ENCODE assay signal across 19 mouse cellular contexts in the genomic region with DNA sequence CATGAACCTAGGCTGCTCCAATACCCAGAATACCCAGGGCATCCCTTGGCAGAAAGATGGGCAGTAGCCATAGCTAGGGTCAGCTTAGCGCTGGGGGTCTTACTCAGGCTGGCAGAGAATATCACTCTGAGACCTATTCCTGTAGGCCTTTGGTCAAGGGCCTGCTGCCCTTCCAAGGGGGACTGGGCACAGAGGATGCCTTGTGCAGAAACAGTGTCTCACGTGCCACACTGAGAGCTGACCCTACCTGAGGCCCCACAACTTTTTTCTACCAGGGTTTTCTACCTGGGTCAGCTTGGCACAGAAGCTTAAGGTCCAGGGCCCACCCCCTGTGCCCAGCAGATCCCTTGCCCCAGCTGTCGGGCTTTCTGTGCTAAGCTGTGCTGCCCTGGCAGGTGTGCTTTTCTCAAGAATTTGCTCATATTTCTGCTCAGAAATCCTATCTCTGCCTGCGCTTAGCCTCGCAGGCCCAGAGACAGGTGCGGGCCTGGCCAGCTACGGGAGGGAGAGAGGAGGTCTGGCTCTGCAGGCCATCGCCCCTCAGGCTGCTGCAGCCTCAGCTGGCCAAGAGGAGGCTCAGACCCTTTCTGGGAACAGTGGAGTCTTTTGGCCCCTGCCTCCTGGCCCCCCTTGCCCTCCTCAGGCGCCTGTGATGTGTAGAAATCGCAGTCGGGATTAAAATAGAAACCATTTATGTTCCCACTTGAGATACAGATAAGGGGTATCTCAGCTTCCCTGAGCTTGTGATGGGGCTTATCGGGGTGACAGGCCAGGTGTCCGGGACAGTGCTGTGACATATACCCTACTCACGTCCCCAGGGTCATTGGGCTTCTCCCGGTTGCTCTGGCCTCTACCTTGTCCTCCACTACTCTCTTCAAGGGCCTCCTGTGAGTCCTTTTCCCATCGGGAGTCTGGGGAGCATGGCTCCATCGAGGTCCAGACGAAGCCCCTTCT. TPM values are rescaled to one million over a fixed set of nuclear protein-coding genes. Genes with fewer than 3 reads are reported as not detected.
DNase-seq lines count a peak whose midpoint lies in the region; ATAC-seq and TF ChIP-seq lines count a peak whose summit lies in the region.
"Had no signal": no experiment of that assay in that cellular context is flagged by ENCODE, and none has a peak within 500 bp of the region (broad histone marks: within the 10 kb centered on the region; RNA-seq: fewer than 3 reads in every experiment).

No protein-coding gene starts in this region.

- 0 out of 2 replicates have a peak overlapping the region, but pooled peaks have one; percentile 4 for H3K9ac ChIP-seq in limb, embryonic 12.5 days (replicated peaks)
- peak overlapping the region; percentile 65 for H3K9ac ChIP-seq in heart, embryonic 16.5 days (ENCODE audit: low read length)
- H3K9ac ChIP-seq: embryonic facial prominence, embryonic 13.5 days; limb, embryonic 15.5 days; neural tube, embryonic 12.5 days had no signal

- WGBS in limb, embryonic 12.5 days: 87% methylated on average over 18 of the region's 18 CpGs
- 90% methylated on average over 18 of the region's 18 CpGs for WGBS in limb, embryonic 10.5 days
- 50% methylated on average over 18 of the region's 18 CpGs for WGBS in heart, embryonic 16.5 days

- intact Hi-C loops in left cerebral cortex, adult 2 months (cut with DNase I): no loop called here

- H3K4me2 ChIP-seq in limb, embryonic 12.5 days: no peak overlapping the region
- peak overlapping the region; percentile 79 for H3K4me2 ChIP-seq in heart, embryonic 16.5 days (ENCODE audit: low read depth, low read length)
- H3K4me2 ChIP-seq: embryonic facial prominence, embryonic 13.5 days; limb, embryonic 15.5 days; neural tube, embryonic 12.5 days had no signal

- ATAC-seq in limb, embryonic 12.5 days (ENCODE audit: insufficient number of reproducible peaks, insufficient read depth, low FRiP score, low TSS enrichment, low read depth): no peak
- peak; percentile 24 for ATAC-seq in heart, embryonic 16.5 days (replicated peaks; ENCODE audit: extremely low read depth, insufficient read depth, low FRiP score)
- no peak for ATAC-seq in inflammation-experienced regulatory T-cells, adult 6 months
- ATAC-seq: hindbrain, postnatal 0 days had no signal

- H3K9me3 ChIP-seq in limb, embryonic 12.5 days: no peaks in the 10 kb centered on the region
- H3K9me3 ChIP-seq in limb, embryonic 10.5 days (replicated peaks): no peaks in the 10 kb centered on the region
- no peaks in the 10 kb centered on the region for H3K9me3 ChIP-seq in heart, embryonic 16.5 days (replicated peaks; ENCODE audit: control insufficient read depth, low read length)
- H3K9me3 ChIP-seq: embryonic facial prominence, embryonic 13.5 days; limb, embryonic 15.5 days; neural tube, embryonic 12.5 days had no signal

- H3K4me1 ChIP-seq in limb, embryonic 12.5 days (replicated peaks): peaks cover 39% of the 10 kb centered on the region
- H3K4me1 ChIP-seq in limb, embryonic 10.5 days: peaks cover 39% of the 10 kb centered on the region
- H3K4me1 ChIP-seq in heart, embryonic 16.5 days (ENCODE audit: control insufficient read depth, insufficient read depth, low read length): peaks cover 61% of the 10 kb centered on the region

- no peak for TF ChIP-seq CTCF in left cerebral cortex, adult 2 months (IDR thresholded peaks at IDR 0.05)

- no peak for DNase-seq in limb, embryonic 10.5 days (ENCODE audit: low spot score)
- peak; percentile 69 to 83 for DNase-seq in heart, adult 18-20 months
- DNase-seq in heart, adult 8-10 months (ENCODE audit: low spot score): peak; percentile 66
- no peak for DNase-seq in left cerebral cortex, adult 2 months (ENCODE audit: extremely low spot score in 1 of 2, low spot score in 2 of 2)
- DNase-seq: adrenal gland, postnatal 36 days; cerebellum, adult 2 months; kidney, adult 18-20 months; kidney, postnatal 10 days; right cerebral cortex, postnatal 14 days; thymus, postnatal 36 days had no signal

- peaks cover 32% of the 10 kb centered on the region for H3K27me3 ChIP-seq in limb, embryonic 12.5 days
- H3K27me3 ChIP-seq in limb, embryonic 10.5 days (ENCODE audit: low read depth, poor library complexity, severe bottlenecking): peaks cover 25% of the 10 kb centered on the region
- H3K27me3 ChIP-seq in heart, embryonic 16.5 days (ENCODE audit: control insufficient read depth, insufficient read depth, low read length): no peaks in the 10 kb centered on the region

- H3K36me3 ChIP-seq in limb, embryonic 12.5 days: peaks cover 64% of the 10 kb centered on the region
- H3K36me3 ChIP-seq in limb, embryonic 10.5 days: peaks cover 65% of the 10 kb centered on the region
- peaks cover 33% of the 10 kb centered on the region for H3K36me3 ChIP-seq in heart, embryonic 16.5 days (ENCODE audit: control insufficient read depth, insufficient read depth)

- no peak overlapping the region for H3K4me3 ChIP-seq in limb, embryonic 12.5 days (replicated peaks)
- H3K4me3 ChIP-seq in limb, embryonic 10.5 days: no peak overlapping the region
- no peak overlapping the region for H3K4me3 ChIP-seq in heart, embryonic 16.5 days (ENCODE audit: low read length)
- no peak overlapping the region for H3K4me3 ChIP-seq in left cerebral cortex, adult 2 months
- H3K4me3 ChIP-seq: embryonic facial prominence, embryonic 13.5 days; layer of hippocampus, adult 2 months; limb, embryonic 15.5 days; neural tube, embryonic 12.5 days had no signal

- H3K27ac ChIP-seq in limb, embryonic 12.5 days: 0 out of 2 replicates have a peak overlapping the region, but pooled peaks have one; percentile 29
- no peak overlapping the region for H3K27ac ChIP-seq in limb, embryonic 10.5 days
- peak overlapping the region; percentile 98 for H3K27ac ChIP-seq in heart, embryonic 16.5 days (ENCODE audit: low read length)
- H3K27ac ChIP-seq in left cerebral cortex, adult 2 months: no peak overlapping the region
- H3K27ac ChIP-seq: embryonic facial prominence, embryonic 13.5 days; layer of hippocampus, adult 2 months; limb, embryonic 15.5 days; neural tube, embryonic 12.5 days had no signal

RNA-seq across cellular contexts. Expression of gene Crip2, which starts 2.5 kb away (rescaled TPM):
- polyA plus RNA-seq in limb, embryonic 12.5 days (2016; fragmentation: Nextera tagmentation; extraction: Ambion mirVana): 51.4 and 53.7 TPM in 2 replicates
- polyA plus RNA-seq in limb, embryonic 10.5 days (2016; fragmentation: Nextera tagmentation; extraction: Ambion mirVana): 58.8 and 63.8 TPM in 2 replicates
- 1,000 to 10,000 TPM; 1,463 to 1,557 TPM for total RNA-seq in heart, adult 18-20 months (2021)
- total RNA-seq in heart, adult 8-10 months (2022): 1,000 to 10,000 TPM; 1,612 to 1,913 (median 1,690) TPM
- polyA plus RNA-seq in heart, embryonic 16.5 days (2015; fragmentation: Nextera tagmentation; extraction: Ambion mirVana): 1,743 and 2,017 TPM in 2 replicates
- total RNA-seq in left cerebral cortex, adult 2 months (2021): 100 to 1,000 TPM; 143 to 148 TPM
- polyA plus RNA-seq in inflammation-experienced regulatory T-cells, adult 6 months (2017; shearing (Covaris generic)): 10 to 100 TPM in 1 of 3 experiments, 1 to 10 TPM in 2; 4.9 to 10.4 (median 6.0) TPM

RNA-seq across cellular contexts. Expression of gene Crip1, which starts 8.6 kb away (rescaled TPM):
- 71.0 and 73.2 TPM in 2 replicates for polyA plus RNA-seq in limb, embryonic 12.5 days (2016; fragmentation: Nextera tagmentation; extraction: Ambion mirVana)
- 48.7 and 61.0 TPM in 2 replicates for polyA plus RNA-seq in limb, embryonic 10.5 days (2016; fragmentation: Nextera tagmentation; extraction: Ambion mirVana)
- 100 to 1,000 TPM; 191 to 201 TPM for total RNA-seq in heart, adult 18-20 months (2021)
- 100 to 1,000 TPM; 154 to 215 (median 169) TPM for total RNA-seq in heart, adult 8-10 months (2022)
- 719 and 763 TPM in 2 replicates for polyA plus RNA-seq in heart, embryonic 16.5 days (2015; fragmentation: Nextera tagmentation; extraction: Ambion mirVana)
- 10 to 100 TPM; 14.4 to 15.0 TPM for total RNA-seq in left cerebral cortex, adult 2 months (2021)
- 1,000 to 10,000 TPM in 1 of 3 experiments, 100 to 1,000 TPM in 2; 839 to 2,286 (median 900) TPM for polyA plus RNA-seq in inflammation-experienced regulatory T-cells, adult 6 months (2017; shearing (Covaris generic))

RNA-seq across cellular contexts. Expression of gene Tedc1, which starts 18.7 kb away (rescaled TPM):
- 44.1 and 44.6 TPM in 2 replicates for polyA plus RNA-seq in limb, embryonic 12.5 days (2016; fragmentation: Nextera tagmentation; extraction: Ambion mirVana)
- polyA plus RNA-seq in limb, embryonic 10.5 days (2016; fragmentation: Nextera tagmentation; extraction: Ambion mirVana): 49.4 and 60.2 TPM in 2 replicates
- total RNA-seq in heart, adult 18-20 months (2021): under 1 TPM; 0.31 to 0.89 TPM
- under 1 TPM; 0.12 to 0.49 (median 0.33) TPM for total RNA-seq in heart, adult 8-10 months (2022)
- polyA plus RNA-seq in heart, embryonic 16.5 days (2015; fragmentation: Nextera tagmentation; extraction: Ambion mirVana): 25.0 and 28.1 TPM in 2 replicates
- 1 to 10 TPM; 1.7 to 2.2 TPM for total RNA-seq in left cerebral cortex, adult 2 months (2021)
- 10 to 100 TPM in 1 of 3 experiments, 1 to 10 TPM in 1, under 1 TPM in 1; 0.90 to 12.3 (median 3.1) TPM for polyA plus RNA-seq in inflammation-experienced regulatory T-cells, adult 6 months (2017; shearing (Covaris generic))

RNA-seq across cellular contexts. Expression of gene Mta1, which starts 39.5 kb away (rescaled TPM):
- 19.3 and 20.5 TPM in 2 replicates for polyA plus RNA-seq in limb, embryonic 12.5 days (2016; fragmentation: Nextera tagmentation; extraction: Ambion mirVana)
- polyA plus RNA-seq in limb, embryonic 10.5 days (2016; fragmentation: Nextera tagmentation; extraction: Ambion mirVana): 22.9 and 25.9 TPM in 2 replicates
- 10 to 100 TPM; 43.9 to 46.2 TPM for total RNA-seq in heart, adult 18-20 months (2021)
- 10 to 100 TPM; 45.0 to 47.2 (median 46.1) TPM for total RNA-seq in heart, adult 8-10 months (2022)
- 10.8 and 12.1 TPM in 2 replicates for polyA plus RNA-seq in heart, embryonic 16.5 days (2015; fragmentation: Nextera tagmentation; extraction: Ambion mirVana)
- 10 to 100 TPM; 72.9 to 76.5 TPM for total RNA-seq in left cerebral cortex, adult 2 months (2021)
- polyA plus RNA-seq in inflammation-experienced regulatory T-cells, adult 6 months (2017; shearing (Covaris generic)): 10 to 100 TPM; 12.1 to 15.0 (median 13.8) TPM

RNA-seq across cellular contexts. Expression of gene Tmem121, which starts 48.2 kb away (rescaled TPM):
- 17.5 and 18.7 TPM in 2 replicates for polyA plus RNA-seq in limb, embryonic 12.5 days (2016; fragmentation: Nextera tagmentation; extraction: Ambion mirVana)
- polyA plus RNA-seq in limb, embryonic 10.5 days (2016; fragmentation: Nextera tagmentation; extraction: Ambion mirVana): 12.3 and 15.7 TPM in 2 replicates
- not detected for total RNA-seq in heart, adult 18-20 months (2021)
- total RNA-seq in heart, adult 8-10 months (2022): under 1 TPM in 2 of 4 experiments, not detected in 2; 0.16 to 0.22 TPM
- 5.5 and 7.8 TPM in 2 replicates for polyA plus RNA-seq in heart, embryonic 16.5 days (2015; fragmentation: Nextera tagmentation; extraction: Ambion mirVana)
- 10 to 100 TPM; 27.8 to 28.6 TPM for total RNA-seq in left cerebral cortex, adult 2 months (2021)
- under 1 TPM in 1 of 3 experiments, not detected in 2; 0.23 TPM for polyA plus RNA-seq in inflammation-experienced regulatory T-cells, adult 6 months (2017; shearing (Covaris generic))
- total RNA-seq: common myeloid progenitor, adult 5-6 weeks had no signal

Comparison
In these comparisons a context has a peak if more than half of its experiments do, and no peak if none do; other contexts are left out.
1. H3K27ac ChIP-seq: peak in limb, embryonic 12.5 days (single experiment) and heart, embryonic 16.5 days (single experiment); none in limb, embryonic 10.5 days (single experiment) and left cerebral cortex, adult 2 months (single experiment).
2. DNase-seq: peak in heart, adult 18-20 months (2 of 2) and heart, adult 8-10 months (single experiment); none in limb, embryonic 10.5 days (single experiment) and left cerebral cortex, adult 2 months (0 of 2).
3. RNA of gene Crip2, which starts 2.5 kb away (polyA plus RNA-seq): 1,743 to 2,017 TPM in heart, embryonic 16.5 days; 58.8 to 63.8 TPM in limb, embryonic 10.5 days, 51.4 to 53.7 TPM in limb, embryonic 12.5 days and 4.9 to 10.4 TPM in inflammation-experienced regulatory T-cells, adult 6 months; every median in the first group is over 10 times any median in the second.